Mouse (Mus musculus): ENCODE measurements at regions not wholly inside any gene's neighbourhood (a gene's known extent, or its start where the extent isn't known, plus 50 kb on each side); places are given as distances from the start of the nearest gene placed in this dataset.

GRCm38 (mm10) chr12:13067295-13067694, 125.6 kb upstream of the Mycn start:
- TF ChIP-seq CHD2 (IDR thresholded peaks at IDR 0.05; ENCODE audit: low read depth, low read length) (no peak), ZNF384 (IDR thresholded peaks at IDR 0.05; ENCODE audit: low read depth, low read length) (no peak), HCFC1 (IDR thresholded peaks at IDR 0.05; ENCODE audit: borderline replicate concordance, insufficient read depth, low read length) (no peak), MAFK (IDR thresholded peaks at IDR 0.05; ENCODE audit: insufficient read depth, low read depth, low read length) (no peak), ZC3H11A (IDR thresholded peaks at IDR 0.05; ENCODE audit: borderline replicate concordance, low read depth, low read length) (no peak)
- in situ Hi-C loops (cut with MboI; ENCODE audit: low sequenced_read_pairs in 2 of 2, unreplicated experiment in 2 of 2): no loop called here
- Histone ChIP-seq H3K4me3 (ENCODE audit: insufficient read depth in 1 of 2, low read depth in 1 of 2, low read length in 2 of 2, poor library complexity in 1 of 2, severe bottlenecking in 1 of 2) (no peak overlapping the region), H3K9me3 (ENCODE audit: control insufficient read depth, insufficient read depth, low read depth, low read length) (no peaks in the 10 kb centered on the region), H3K36me3 (ENCODE audit: control insufficient read depth, insufficient read depth, low read length, poor library complexity, severe bottlenecking) (no peaks in the 10 kb centered on the region), H3K4me1 (ENCODE audit: control insufficient read depth in 2 of 2, insufficient read depth in 2 of 2, low read length in 2 of 2, poor library complexity in 1 of 2) (peaks cover 0 to 3% of the 10 kb centered on the region in 2 experiments; a peak in 1 of 4 replicates), H3K27ac (ENCODE audit: insufficient read depth, low read depth, low read length, poor library complexity, severe bottlenecking) (no peak overlapping the region), H3K9ac (ENCODE audit: insufficient read depth, low read depth, low read length, poor library complexity, severe bottlenecking) (no peak overlapping the region)
- peak; percentile 33 for DNase-seq (ENCODE audit: low read depth, low spot score)

GRCm38 (mm10) chr12:13066604-13067181, 125.0 kb upstream of the Mycn start:
- Histone ChIP-seq H3K27ac (ENCODE audit: insufficient read depth, low read depth, low read length, poor library complexity, severe bottlenecking) (no peak overlapping the region), H3K4me1 (ENCODE audit: control insufficient read depth in 2 of 2, insufficient read depth in 2 of 2, low read length in 2 of 2, poor library complexity in 1 of 2) (peaks cover 0 to 3% of the 10 kb centered on the region in 2 experiments; a peak in 1 of 4 replicates), H3K36me3 (ENCODE audit: control insufficient read depth, insufficient read depth, low read length, poor library complexity, severe bottlenecking) (no peaks in the 10 kb centered on the region), H3K9me3 (ENCODE audit: control insufficient read depth, insufficient read depth, low read depth, low read length) (no peaks in the 10 kb centered on the region), H3K9ac (ENCODE audit: insufficient read depth, low read depth, low read length, poor library complexity, severe bottlenecking) (no peak overlapping the region), H3K4me3 (ENCODE audit: insufficient read depth in 1 of 2, low read depth in 1 of 2, low read length in 2 of 2, poor library complexity in 1 of 2, severe bottlenecking in 1 of 2) (no peak overlapping the region)
- in situ Hi-C loops (cut with MboI; ENCODE audit: low sequenced_read_pairs in 2 of 2, unreplicated experiment in 2 of 2): no loop called here
- no peak for TF ChIP-seq ZC3H11A (IDR thresholded peaks at IDR 0.05; ENCODE audit: borderline replicate concordance, low read depth, low read length)
- TF ChIP-seq MAFK (IDR thresholded peaks at IDR 0.05; ENCODE audit: insufficient read depth, low read depth, low read length): no peak
- no peak for TF ChIP-seq HCFC1 (IDR thresholded peaks at IDR 0.05; ENCODE audit: borderline replicate concordance, insufficient read depth, low read length)
- TF ChIP-seq CHD2 (IDR thresholded peaks at IDR 0.05; ENCODE audit: low read depth, low read length): no peak
- TF ChIP-seq ZNF384 (IDR thresholded peaks at IDR 0.05; ENCODE audit: low read depth, low read length): no peak
- no peak for DNase-seq (ENCODE audit: low read depth, low spot score)

- Histone ChIP-seq H3K9ac (ENCODE audit: insufficient read depth, low read depth, low read length, poor library complexity, severe bottlenecking) (no peak overlapping the region), H3K36me3 (ENCODE audit: control insufficient read depth, insufficient read depth, low read length, poor library complexity, severe bottlenecking) (no peaks in the 10 kb centered on the region), H3K4me3 (ENCODE audit: insufficient read depth in 1 of 2, low read depth in 1 of 2, low read length in 2 of 2, poor library complexity in 1 of 2, severe bottlenecking in 1 of 2) (no peak overlapping the region), H3K9me3 (ENCODE audit: control insufficient read depth, insufficient read depth, low read depth, low read length) (no peaks in the 10 kb centered on the region), H3K4me1 (ENCODE audit: control insufficient read depth in 2 of 2, insufficient read depth in 2 of 2, low read length in 2 of 2, poor library complexity in 1 of 2) (no peaks in the 10 kb centered on the region), H3K27ac (ENCODE audit: insufficient read depth, low read depth, low read length, poor library complexity, severe bottlenecking) (no peak overlapping the region)
- in situ Hi-C loops (cut with MboI; ENCODE audit: low sequenced_read_pairs in 2 of 2, unreplicated experiment in 2 of 2): no loop called here
- DNase-seq (ENCODE audit: low read depth, low spot score): no peak
- no peak for TF ChIP-seq ZC3H11A (IDR thresholded peaks at IDR 0.05; ENCODE audit: borderline replicate concordance, low read depth, low read length)
- TF ChIP-seq ZNF384 (IDR thresholded peaks at IDR 0.05; ENCODE audit: low read depth, low read length): no peak
- TF ChIP-seq HCFC1 (IDR thresholded peaks at IDR 0.05; ENCODE audit: borderline replicate concordance, insufficient read depth, low read length): no peak
- TF ChIP-seq MAFK (IDR thresholded peaks at IDR 0.05; ENCODE audit: insufficient read depth, low read depth, low read length): no peak
- no peak for TF ChIP-seq CHD2 (IDR thresholded peaks at IDR 0.05; ENCODE audit: low read depth, low read length)
Measured at GRCm38 (mm10) chr12:13059473-13059872, 117.8 kb upstream of the Mycn start.

GRCm38 (mm10) chr12:13056246-13056645, 114.5 kb upstream of the Mycn start:
- Histone ChIP-seq H3K9me3 (ENCODE audit: control insufficient read depth, insufficient read depth, low read depth, low read length) (no peaks in the 10 kb centered on the region), H3K36me3 (ENCODE audit: control insufficient read depth, insufficient read depth, low read length, poor library complexity, severe bottlenecking) (no peaks in the 10 kb centered on the region), H3K4me3 (ENCODE audit: insufficient read depth in 1 of 2, low read depth in 1 of 2, low read length in 2 of 2, poor library complexity in 1 of 2, severe bottlenecking in 1 of 2) (no peak overlapping the region), H3K27ac (ENCODE audit: insufficient read depth, low read depth, low read length, poor library complexity, severe bottlenecking) (no peak overlapping the region), H3K9ac (ENCODE audit: insufficient read depth, low read depth, low read length, poor library complexity, severe bottlenecking) (no peak overlapping the region), H3K4me1 (ENCODE audit: control insufficient read depth in 2 of 2, insufficient read depth in 2 of 2, low read length in 2 of 2, poor library complexity in 1 of 2) (no peaks in the 10 kb centered on the region)
- DNase-seq (ENCODE audit: low read depth, low spot score): no peak
- in situ Hi-C loops (cut with MboI; ENCODE audit: low sequenced_read_pairs in 2 of 2, unreplicated experiment in 2 of 2): no loop called here
- TF ChIP-seq ZNF384 (IDR thresholded peaks at IDR 0.05; ENCODE audit: low read depth, low read length) (no peak), ZC3H11A (IDR thresholded peaks at IDR 0.05; ENCODE audit: borderline replicate concordance, low read depth, low read length) (no peak), MAFK (IDR thresholded peaks at IDR 0.05; ENCODE audit: insufficient read depth, low read depth, low read length) (no peak), CHD2 (IDR thresholded peaks at IDR 0.05; ENCODE audit: low read depth, low read length) (no peak), HCFC1 (IDR thresholded peaks at IDR 0.05; ENCODE audit: borderline replicate concordance, insufficient read depth, low read length) (no peak)

All from ES-E14 (cell line).